Mouse (Mus musculus): ENCODE results near the gene Ak4. TPM values are rescaled to one million over a fixed set of nuclear protein-coding genes. Genes with fewer than 3 reads are reported as not detected.

The Ak4 gene
- polyA plus RNA-seq, 1 experiment: 0.39 TPM

- H3K4me1 ChIP-seq (ENCODE audit: control insufficient read depth, insufficient read depth, low read length): 0 out of 2 replicates have a peak, but pooled peaks cover 2% of the 10 kb centered on the region
- H3K27ac ChIP-seq (ENCODE audit: insufficient read depth, low read depth, low read length): no peak overlapping the region
- H3K4me3 ChIP-seq (ENCODE audit: insufficient read depth, low read length): no peak overlapping the region
- TF ChIP-seq CTCF (IDR thresholded peaks at IDR 0.05; ENCODE audit: low read depth, low read length) (no peak), POLR2A (IDR thresholded peaks at IDR 0.05; ENCODE audit: borderline replicate concordance, low read depth, low read length) (no peak)
Measured at GRCm38 (mm10) chr4:101422996-101423395, 3.9 kb downstream of the Ak4 start.

DNA sequence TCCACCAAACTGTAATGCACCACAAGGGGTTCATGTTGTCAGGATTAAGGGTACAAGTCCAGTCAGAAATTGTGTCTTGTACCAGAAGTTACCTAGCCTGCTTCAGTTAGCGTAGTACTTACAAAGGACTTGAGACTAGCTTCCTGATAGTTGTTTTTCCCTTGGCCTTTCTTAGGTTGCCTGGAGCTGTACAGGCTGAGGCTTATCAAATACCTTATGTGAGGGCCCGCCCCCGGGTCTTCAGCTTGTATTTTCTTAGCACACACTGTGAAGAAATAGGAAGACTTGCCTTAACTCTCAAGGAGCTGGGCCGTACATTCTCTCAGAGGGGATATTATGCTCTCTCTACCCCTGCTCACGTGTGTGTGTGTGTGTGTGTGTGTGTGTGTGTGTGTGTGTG lies 4.5 kb downstream of the Ak4 start:
- TF ChIP-seq POLR2A (IDR thresholded peaks at IDR 0.05; ENCODE audit: borderline replicate concordance, low read depth, low read length) (no peak), CTCF (IDR thresholded peaks at IDR 0.05; ENCODE audit: low read depth, low read length) (no peak)
- Histone ChIP-seq H3K27ac (ENCODE audit: insufficient read depth, low read depth, low read length) (no peak overlapping the region), H3K4me3 (ENCODE audit: insufficient read depth, low read length) (no peak overlapping the region), H3K4me1 (ENCODE audit: control insufficient read depth, insufficient read depth, low read length) (0 out of 2 replicates have a peak, but pooled peaks cover 2% of the 10 kb centered on the region)

- no peak overlapping the region for H3K27ac ChIP-seq (ENCODE audit: insufficient read depth, low read depth, low read length)
- H3K4me1 ChIP-seq (ENCODE audit: control insufficient read depth, insufficient read depth, low read length): peaks cover 10% of the 10 kb centered on the region
- H3K4me3 ChIP-seq (ENCODE audit: insufficient read depth, low read length): no peak overlapping the region
- TF ChIP-seq POLR2A (IDR thresholded peaks at IDR 0.05; ENCODE audit: borderline replicate concordance, low read depth, low read length): no peak
- TF ChIP-seq CTCF (IDR thresholded peaks at IDR 0.05; ENCODE audit: low read depth, low read length): no peak
Measured at GRCm38 (mm10) chr4:101424495-101424894, 5.4 kb downstream of the Ak4 start.

DNA sequence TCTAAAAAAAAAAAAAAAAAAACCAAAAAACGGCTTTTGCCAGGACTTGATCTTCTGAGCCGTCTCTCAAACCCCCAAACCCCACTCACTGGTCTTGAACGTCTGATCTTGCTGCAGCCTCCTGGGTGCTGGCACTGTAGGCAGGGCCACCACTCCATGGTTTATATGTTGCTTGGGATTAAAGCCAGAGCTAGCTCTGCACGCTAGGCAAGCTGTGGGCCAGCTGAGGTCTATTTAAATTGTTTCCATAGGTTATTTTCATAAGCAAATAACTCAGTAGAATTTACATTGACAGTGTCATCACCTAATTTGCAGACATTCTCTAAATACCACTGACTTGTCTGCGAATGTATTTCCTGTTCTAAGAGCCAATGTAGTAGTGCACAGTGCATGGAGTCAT lies 6.0 kb downstream of the Ak4 start:
- TF ChIP-seq CTCF (IDR thresholded peaks at IDR 0.05; ENCODE audit: low read depth, low read length) (no peak), POLR2A (IDR thresholded peaks at IDR 0.05; ENCODE audit: borderline replicate concordance, low read depth, low read length) (no peak)
- no peak overlapping the region for H3K27ac ChIP-seq (ENCODE audit: insufficient read depth, low read depth, low read length)
- no peak overlapping the region for H3K4me3 ChIP-seq (ENCODE audit: insufficient read depth, low read length)
- H3K4me1 ChIP-seq (ENCODE audit: control insufficient read depth, insufficient read depth, low read length): peaks cover 10% of the 10 kb centered on the region

GRCm38 (mm10) chr4:101425666-101426065 lies 6.6 kb downstream of the Ak4 start:
- TF ChIP-seq POLR2A (IDR thresholded peaks at IDR 0.05; ENCODE audit: borderline replicate concordance, low read depth, low read length) (no peak), CTCF (IDR thresholded peaks at IDR 0.05; ENCODE audit: low read depth, low read length) (no peak)
- no peak overlapping the region for H3K4me3 ChIP-seq (ENCODE audit: insufficient read depth, low read length)
- H3K4me1 ChIP-seq (ENCODE audit: control insufficient read depth, insufficient read depth, low read length): peaks cover 9% of the 10 kb centered on the region
- no peak overlapping the region for H3K27ac ChIP-seq (ENCODE audit: insufficient read depth, low read depth, low read length)

- TF ChIP-seq CTCF (IDR thresholded peaks at IDR 0.05; ENCODE audit: low read depth, low read length): no peak
- TF ChIP-seq POLR2A (IDR thresholded peaks at IDR 0.05; ENCODE audit: borderline replicate concordance, low read depth, low read length): no peak
Measured at GRCm38 (mm10) chr4:101426566-101426965, 7.5 kb downstream of the Ak4 start.

GRCm38 (mm10) chr4:101427886-101428680 lies 9.0 kb downstream of the Ak4 start:
- Histone ChIP-seq H3K4me1 (ENCODE audit: control insufficient read depth, insufficient read depth, low read length) (peaks cover 9% of the 10 kb centered on the region), H3K4me3 (ENCODE audit: insufficient read depth, low read length) (no peak overlapping the region), H3K27ac (ENCODE audit: insufficient read depth, low read depth, low read length) (no peak overlapping the region)
- no peak for TF ChIP-seq POLR2A (IDR thresholded peaks at IDR 0.05; ENCODE audit: borderline replicate concordance, low read depth, low read length)
- no peak for TF ChIP-seq CTCF (IDR thresholded peaks at IDR 0.05; ENCODE audit: low read depth, low read length)

More at GRCm38 (mm10) chr4:101426566-101426965, 7.5 kb downstream of the Ak4 start:
- no peak overlapping the region for H3K27ac ChIP-seq (ENCODE audit: insufficient read depth, low read depth, low read length)
- peaks cover 9% of the 10 kb centered on the region for H3K4me1 ChIP-seq (ENCODE audit: control insufficient read depth, insufficient read depth, low read length)
- H3K4me3 ChIP-seq (ENCODE audit: insufficient read depth, low read length): no peak overlapping the region

DNA sequence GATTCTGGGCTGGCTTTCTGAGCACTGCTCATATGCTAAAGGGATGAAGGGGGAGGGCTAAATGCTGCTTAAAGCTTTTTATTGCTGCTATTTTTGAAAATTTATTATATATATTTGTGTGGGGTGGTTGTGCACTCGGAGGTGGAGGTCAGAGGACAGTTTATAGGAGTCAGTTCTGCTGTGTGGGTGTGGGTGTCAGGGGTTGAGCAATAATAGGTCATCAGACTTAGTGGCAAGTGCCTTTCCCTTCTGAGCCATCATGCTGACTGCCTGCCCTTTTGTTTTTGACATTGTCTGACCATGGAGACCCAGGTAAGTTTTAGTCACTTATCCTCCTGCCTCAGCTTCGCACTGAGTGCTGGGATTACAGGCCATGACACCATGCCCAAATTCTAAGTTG lies 10.0 kb downstream of the Ak4 start:
- Histone ChIP-seq H3K4me3 (ENCODE audit: insufficient read depth, low read length) (no peak overlapping the region), H3K27ac (ENCODE audit: insufficient read depth, low read depth, low read length) (no peak overlapping the region), H3K4me1 (ENCODE audit: control insufficient read depth, insufficient read depth, low read length) (peaks cover 9% of the 10 kb centered on the region)
- TF ChIP-seq POLR2A (IDR thresholded peaks at IDR 0.05; ENCODE audit: borderline replicate concordance, low read depth, low read length): no peak

DNA sequence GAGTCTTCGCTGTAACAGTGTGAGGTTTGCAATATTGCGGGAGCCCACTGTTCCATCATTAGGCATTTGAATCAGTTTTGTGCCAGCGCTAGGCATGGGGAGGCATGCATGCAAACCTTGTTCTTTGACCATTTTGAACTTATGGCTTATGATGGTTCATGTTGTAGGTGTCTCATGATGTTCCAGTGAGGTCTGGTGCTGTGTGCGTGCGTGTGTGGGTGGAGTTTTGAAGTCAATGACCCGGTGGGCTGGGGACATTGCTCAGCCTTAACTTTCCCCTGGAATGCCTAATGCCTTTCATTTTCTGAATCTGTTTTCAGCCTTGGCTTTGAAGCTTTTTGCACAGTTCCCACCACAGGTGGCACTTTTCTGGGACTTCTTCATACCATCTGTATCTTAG lies 10.9 kb downstream of the Ak4 start:
- peaks cover 9% of the 10 kb centered on the region for H3K4me1 ChIP-seq (ENCODE audit: control insufficient read depth, insufficient read depth, low read length)
- TF ChIP-seq CTCF (IDR thresholded peaks at IDR 0.05; ENCODE audit: low read depth, low read length) (no peak), POLR2A (IDR thresholded peaks at IDR 0.05; ENCODE audit: borderline replicate concordance, low read depth, low read length) (no peak)
- H3K27ac ChIP-seq (ENCODE audit: insufficient read depth, low read depth, low read length): no peak overlapping the region
- H3K4me3 ChIP-seq (ENCODE audit: insufficient read depth, low read length): no peak overlapping the region

GRCm38 (mm10) chr4:101436761-101437512 lies 17.9 kb downstream of the Ak4 start:
- H3K27ac ChIP-seq (ENCODE audit: insufficient read depth, low read depth, low read length): no peak overlapping the region
- H3K4me3 ChIP-seq (ENCODE audit: insufficient read depth, low read length): no peak overlapping the region
- no peaks in the 10 kb centered on the region for H3K4me1 ChIP-seq (ENCODE audit: control insufficient read depth, insufficient read depth, low read length)
- TF ChIP-seq CTCF (IDR thresholded peaks at IDR 0.05; ENCODE audit: low read depth, low read length) (no peak), POLR2A (IDR thresholded peaks at IDR 0.05; ENCODE audit: borderline replicate concordance, low read depth, low read length) (no peak)

Measured in bone marrow macrophage, adult 2 months (primary cell).